Mouse (Mus musculus) lung, adult 2 months (tissue): ENCODE measurements around the gene Znhit6.

ENCODE experiments used
- CTCF ChIP-seq: fragments of 200-500 bp; IDR thresholded peaks from 2 replicates; pipeline ENCODE4 v1.5.1; 2011; ENCODE audit warnings: mild to moderate bottlenecking, low read length, control low read depth; ENCODE audit not compliant: insufficient read depth
- POLR2A ChIP-seq: fragments of 200-500 bp; IDR thresholded peaks from 2 replicates; pipeline ENCODE4 v1.6.1; 2011; ENCODE audit warnings: low read depth, mild to moderate bottlenecking, control low read depth, low read length, borderline replicate concordance; ENCODE audit errors: extremely low read depth

GRCm38 (mm10) chr3:145575743-145576481 is at the start of gene Znhit6:
- no peak for TF ChIP-seq CTCF
- TF ChIP-seq POLR2A, result peak; percentile 58; the same call in 1 of the 2 replicates
